Mouse (Mus musculus) hindbrain, embryonic 14.5 days (tissue): ENCODE data around the gene Secisbp2l. TPM values are rescaled to one million over a fixed set of nuclear protein-coding genes. Genes with fewer than 3 reads are reported as not detected.

Experiments
- ATAC-seq: fragments of 200-750 bp; cut with Nextera tagmentation; 2 replicates; pipeline ENCODE4 v1.8.0; 2017; ENCODE audit warnings: moderate number of reproducible peaks, mild to moderate bottlenecking, moderate TSS enrichment, moderate library complexity; ENCODE audit not compliant: low FRiP score
- DNase-seq: peaks from one replicate; pipeline ENCODE4 v3.0.0-alpha.2; 2015; ENCODE audit warnings: low spot score
- H3K27ac ChIP-seq: fragments of 300-500 bp; sonication (generic); 2 replicates; pipeline ENCODE4 v1.5.1; 2014; ENCODE audit warnings: mild to moderate bottlenecking, moderate library complexity
- H3K27me3 ChIP-seq: fragments of 300-500 bp; sonication (generic); 2 replicates; pipeline ENCODE4 v1.6.1; 2014; ENCODE audit warnings: mild to moderate bottlenecking, low read length, mixed read lengths; ENCODE audit not compliant: control insufficient read depth, insufficient read depth
- H3K36me3 ChIP-seq: fragments of 300-500 bp; sonication (generic); replicated peaks from 2 replicates; pipeline ENCODE4 v1.6.1; 2014; ENCODE audit not compliant: control insufficient read depth, insufficient read depth
- H3K4me1 ChIP-seq: fragments of 300-500 bp; sonication (generic); replicated peaks from 2 replicates; pipeline ENCODE4 v1.6.1; 2014; ENCODE audit warnings: antibody characterized with exemption, low read length, mixed read lengths; ENCODE audit not compliant: control insufficient read depth, insufficient read depth
- H3K4me2 ChIP-seq: fragments of 300-500 bp; sonication (generic); replicated peaks from 2 replicates; pipeline ENCODE4 v1.6.1; 2014; ENCODE audit warnings: mild to moderate bottlenecking, moderate library complexity
- H3K4me3 ChIP-seq: fragments of 300-500 bp; sonication (generic); replicated peaks from 2 replicates; pipeline ENCODE4 v1.5.1; 2014; ENCODE audit warnings: mild to moderate bottlenecking, low read length
- H3K9ac ChIP-seq: fragments of 300-500 bp; sonication (generic); 2 replicates; pipeline ENCODE4 v1.6.1; 2014
- H3K9me3 ChIP-seq: fragments of 300-500 bp; sonication (generic); 2 replicates; pipeline ENCODE4 v1.6.1; 2016; ENCODE audit warnings: low read length; ENCODE audit not compliant: control insufficient read depth
- WGBS: fragments of 180-500 bp; shearing (Covaris S2); extraction: QIAGEN DNeasy Blood & Tissue Kit; methylation state at CpG from one replicate; pipeline ENCODE4 v1.1.7; 2014; 5-methylcytosine and 5-hydroxymethylcytosine counted together
- polyA plus RNA-seq: library from polyadenylated mRNA; unstranded; fragments of >200 nt; fragmentation: Nextera tagmentation; extraction: Ambion mirVana; gene quantifications from 2 replicates; pipeline ENCODE4 v1.2.1, GENCODE M21; 2014

The Secisbp2l gene
- polyA plus RNA-seq, 1 experiment from 2014 or later: 37.2 TPM

GRCm38 (mm10) chr2:125788785-125789184 lies 6.1 kb upstream of the Secisbp2l start:
- DNase-seq (no peak), ATAC-seq (no peak)
- 82% methylated on average over 3 of the region's 3 CpGs for WGBS
- Histone ChIP-seq H3K27ac (no peak overlapping the region), H3K4me2 (no peak overlapping the region), H3K4me3 (no peak overlapping the region), H3K27me3 (no peaks in the 10 kb centered on the region), H3K9ac (no peak overlapping the region), H3K36me3 (no peaks in the 10 kb centered on the region), H3K4me1 (no peaks in the 10 kb centered on the region), H3K9me3 (no peaks in the 10 kb centered on the region)

- no peaks in the 10 kb centered on the region for H3K9me3 ChIP-seq
- H3K27ac ChIP-seq: no peak overlapping the region
- H3K27me3 ChIP-seq: no peaks in the 10 kb centered on the region
- ATAC-seq (no peak), DNase-seq (no peak)
- no peak overlapping the region for H3K9ac ChIP-seq
- no peaks in the 10 kb centered on the region for H3K36me3 ChIP-seq
- no peak overlapping the region for H3K4me2 ChIP-seq
- H3K4me3 ChIP-seq: no peak overlapping the region
- peaks cover 3% of the 10 kb centered on the region; the same call in 1 of the 2 replicates for H3K4me1 ChIP-seq
Observed at GRCm38 (mm10) chr2:125788351-125788750, 5.7 kb upstream of the Secisbp2l start.

GRCm38 (mm10) chr2:125785021-125785420 lies 2.4 kb upstream of the Secisbp2l start:
- Histone ChIP-seq H3K27ac (no peak overlapping the region), H3K27me3 (no peaks in the 10 kb centered on the region), H3K9ac (no peak overlapping the region), H3K9me3 (no peaks in the 10 kb centered on the region), H3K4me1 (peaks cover 26% of the 10 kb centered on the region), H3K36me3 (no peaks in the 10 kb centered on the region), H3K4me3 (no peak overlapping the region), H3K4me2 (no peak overlapping the region)
- DNase-seq (no peak), ATAC-seq (no peak)
- 72% methylated on average over 4 of the region's 4 CpGs for WGBS

- no peak overlapping the region for H3K27ac ChIP-seq
- no peak overlapping the region for H3K9ac ChIP-seq
- H3K9me3 ChIP-seq: no peaks in the 10 kb centered on the region
- H3K27me3 ChIP-seq: no peaks in the 10 kb centered on the region
- H3K4me1 ChIP-seq: peaks cover 26% of the 10 kb centered on the region
- ATAC-seq: no peak
- DNase-seq: no peak
- 74% methylated on average over 4 of the region's 4 CpGs for WGBS
- H3K4me2 ChIP-seq: no peak overlapping the region
- no peak overlapping the region for H3K4me3 ChIP-seq
- H3K36me3 ChIP-seq: no peaks in the 10 kb centered on the region
Observed at GRCm38 (mm10) chr2:125784392-125784791, 1.7 kb upstream of the Secisbp2l start.

GRCm38 (mm10) chr2:125783868-125784267 lies 1.2 kb upstream of the Secisbp2l start:
- 57% methylated on average over 4 of the region's 4 CpGs for WGBS
- no peak overlapping the region for H3K9ac ChIP-seq
- H3K4me1 ChIP-seq: peaks cover 26% of the 10 kb centered on the region
- no peak for ATAC-seq
- H3K9me3 ChIP-seq: no peaks in the 10 kb centered on the region
- H3K36me3 ChIP-seq: no peaks in the 10 kb centered on the region
- no peaks in the 10 kb centered on the region for H3K27me3 ChIP-seq
- H3K4me2 ChIP-seq: no peak overlapping the region
- no peak overlapping the region for H3K27ac ChIP-seq
- no peak for DNase-seq
- H3K4me3 ChIP-seq: no peak overlapping the region

GRCm38 (mm10) chr2:125781978-125782718 lies 522 bp downstream of the Secisbp2l start:
- Histone ChIP-seq H3K4me1 (peaks cover 26% of the 10 kb centered on the region), H3K4me2 (peak overlapping the region; percentile 71), H3K9ac (peak overlapping the region; percentile 87), H3K9me3 (no peaks in the 10 kb centered on the region), H3K36me3 (no peaks in the 10 kb centered on the region), H3K4me3 (peak overlapping the region; percentile 72), H3K27me3 (no peaks in the 10 kb centered on the region), H3K27ac (peak overlapping the region; percentile 82)
- DNase-seq: peak; percentile 30
- WGBS: 4% methylated on average over 43 of the region's 44 CpGs
- no peak for ATAC-seq

GRCm38 (mm10) chr2:125781006-125781405 lies 1.7 kb downstream of the Secisbp2l start:
- Histone ChIP-seq H3K27me3 (no peaks in the 10 kb centered on the region), H3K4me3 (0 out of 2 replicates have a peak overlapping the region, but pooled peaks have one; percentile 72), H3K27ac (no peak overlapping the region), H3K4me1 (peaks cover 26% of the 10 kb centered on the region), H3K9me3 (no peaks in the 10 kb centered on the region), H3K36me3 (no peaks in the 10 kb centered on the region), H3K9ac (peak overlapping the region; percentile 87), H3K4me2 (peak overlapping the region; percentile 71)
- no peak for DNase-seq
- 82% methylated on average over 2 of the region's 2 CpGs for WGBS
- no peak for ATAC-seq

- Histone ChIP-seq H3K4me1 (peaks cover 23% of the 10 kb centered on the region), H3K9me3 (no peaks in the 10 kb centered on the region), H3K4me3 (no peak overlapping the region), H3K4me2 (no peak overlapping the region), H3K27ac (no peak overlapping the region), H3K36me3 (peaks cover 19% of the 10 kb centered on the region), H3K9ac (no peak overlapping the region), H3K27me3 (no peaks in the 10 kb centered on the region)
- DNase-seq (no peak), ATAC-seq (no peak)
- 88% methylated on average over 12 of the region's 12 CpGs for WGBS
Observed at GRCm38 (mm10) chr2:125778380-125778779, 4.3 kb downstream of the Secisbp2l start.

- DNase-seq (no peak), ATAC-seq (no peak)
- Histone ChIP-seq H3K27me3 (no peaks in the 10 kb centered on the region), H3K9me3 (no peaks in the 10 kb centered on the region), H3K4me1 (peaks cover 19% of the 10 kb centered on the region), H3K36me3 (peaks cover 31% of the 10 kb centered on the region), H3K27ac (no peak overlapping the region), H3K9ac (no peak overlapping the region), H3K4me2 (no peak overlapping the region), H3K4me3 (no peak overlapping the region)
- 93% methylated on average over 3 of the region's 3 CpGs for WGBS
Observed at GRCm38 (mm10) chr2:125777018-125777417, 5.7 kb downstream of the Secisbp2l start.
